In the genomic region with DNA sequence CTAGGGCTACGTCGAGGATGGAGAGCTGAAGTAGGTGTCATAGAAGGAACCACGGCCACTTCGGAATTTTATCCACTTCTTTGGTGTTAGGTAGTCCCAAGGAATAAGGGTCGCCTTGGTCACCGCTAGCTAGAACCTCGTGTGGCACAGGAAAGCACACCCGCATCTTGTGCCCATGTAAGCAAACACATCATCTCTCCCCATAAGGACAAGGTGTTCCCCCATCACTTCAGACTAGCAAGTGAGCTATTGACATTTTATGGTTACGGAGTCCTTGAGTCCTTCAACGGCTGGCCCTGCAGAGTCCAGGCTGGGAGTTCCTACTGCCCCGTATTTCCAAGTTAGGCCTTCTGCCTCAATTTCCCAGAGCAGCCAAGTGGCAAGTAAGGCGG, we compare ENCODE assay signal across 8 mouse cellular contexts. TPM values are rescaled to one million over a fixed set of nuclear protein-coding genes. Genes with fewer than 3 reads are reported as not detected.
DNase-seq lines count a peak whose midpoint lies in the region; ATAC-seq and TF ChIP-seq lines count a peak whose summit lies in the region.

No protein-coding gene starts in this region.

- peaks cover 13% of the 10 kb centered on the region; the same call in 1 of the 2 replicates for H3K36me3 ChIP-seq in lung, embryonic 14.5 days (ENCODE audit: insufficient read depth)
- H3K36me3 ChIP-seq in embryonic facial prominence, embryonic 14.5 days (ENCODE audit: control insufficient read depth, insufficient read depth, low read length), result no peaks in the 10 kb centered on the region
- H3K36me3 ChIP-seq in limb, embryonic 11.5 days (ENCODE audit: control insufficient read depth, insufficient read depth, low read length), result peaks cover 5% of the 10 kb centered on the region; the same call in 1 of the 2 replicates

- no peaks in the 10 kb centered on the region for H3K9me3 ChIP-seq in lung, embryonic 14.5 days (ENCODE audit: low read depth, low read length)
- no peaks in the 10 kb centered on the region for H3K9me3 ChIP-seq in embryonic facial prominence, embryonic 14.5 days (ENCODE audit: control insufficient read depth, low read length)
- H3K9me3 ChIP-seq in limb, embryonic 11.5 days (ENCODE audit: control insufficient read depth, low read length), result no peaks in the 10 kb centered on the region

- DNase-seq in lung, embryonic 14.5 days, result no peak
- DNase-seq in lung, postnatal 10 days, result no peak
- DNase-seq in embryonic facial prominence, embryonic 14.5 days (ENCODE audit: low spot score), result no peak
- DNase-seq in limb, embryonic 11.5 days (ENCODE audit: low spot score), result no peak
- no peak for DNase-seq in thymus, postnatal 36 days
- no peak for DNase-seq in kidney, postnatal 25 days
- no peak for DNase-seq in frontal cortex, postnatal 10 days (ENCODE audit: low spot score in 2 of 2)

- H3K27ac ChIP-seq in lung, embryonic 14.5 days (ENCODE audit: low read depth), result no peak overlapping the region
- H3K27ac ChIP-seq in embryonic facial prominence, embryonic 14.5 days (replicated peaks; ENCODE audit: low read depth, low read length), result no peak overlapping the region
- no peak overlapping the region for H3K27ac ChIP-seq in limb, embryonic 11.5 days (replicated peaks; ENCODE audit: low read depth, low read length)
- H3K27ac ChIP-seq in olfactory bulb, adult 2 months (ENCODE audit: insufficient read depth, low read depth, low read length), result peak overlapping the region; percentile 53; the same call in 1 of the 2 replicates

- peak overlapping the region; percentile 87 for H3K4me2 ChIP-seq in lung, embryonic 14.5 days
- peak overlapping the region; percentile 79 for H3K4me2 ChIP-seq in embryonic facial prominence, embryonic 14.5 days (ENCODE audit: low read depth, low read length)
- peak overlapping the region; percentile 85 for H3K4me2 ChIP-seq in limb, embryonic 11.5 days (ENCODE audit: low read depth, severe bottlenecking)

- no peak overlapping the region for H3K9ac ChIP-seq in lung, embryonic 14.5 days
- H3K9ac ChIP-seq in embryonic facial prominence, embryonic 14.5 days (ENCODE audit: low read depth, low read length), result peak overlapping the region; percentile 75; the same call in 1 of the 2 replicates
- no peak overlapping the region; the same call in 1 of the 2 replicates for H3K9ac ChIP-seq in limb, embryonic 11.5 days (ENCODE audit: low read length)

- ATAC-seq in lung, embryonic 14.5 days (ENCODE audit: insufficient read depth), result no peak
- ATAC-seq in embryonic facial prominence, embryonic 14.5 days (ENCODE audit: low read depth), result no peak; the same call in 1 of the 2 replicates
- no peak for ATAC-seq in limb, embryonic 11.5 days (ENCODE audit: insufficient number of reproducible peaks, low FRiP score, low TSS enrichment, low read depth)

- no peak for TF ChIP-seq CTCF in lung, embryonic 14.5 days (IDR thresholded peaks at IDR 0.05; ENCODE audit: low read depth)
- TF ChIP-seq CTCF in olfactory bulb, adult 2 months (IDR thresholded peaks at IDR 0.05; ENCODE audit: insufficient read depth, low read depth, low read length), result no peak

- H3K4me1 ChIP-seq in lung, embryonic 14.5 days (ENCODE audit: insufficient read depth), result 0 out of 2 replicates have a peak, but pooled peaks cover 6% of the 10 kb centered on the region
- H3K4me1 ChIP-seq in embryonic facial prominence, embryonic 14.5 days (ENCODE audit: control insufficient read depth, insufficient read depth, low read length), result peaks cover 4% of the 10 kb centered on the region
- H3K4me1 ChIP-seq in limb, embryonic 11.5 days (ENCODE audit: control insufficient read depth, insufficient read depth, low read length), result no peaks in the 10 kb centered on the region
- H3K4me1 ChIP-seq in olfactory bulb, adult 2 months (ENCODE audit: control insufficient read depth, insufficient read depth, low read length), result peaks cover 4% of the 10 kb centered on the region; the same call in 1 of the 2 replicates

- H3K4me3 ChIP-seq in lung, embryonic 14.5 days (ENCODE audit: low read depth, low read length), result peak overlapping the region; percentile 71
- H3K4me3 ChIP-seq in embryonic facial prominence, embryonic 14.5 days (ENCODE audit: low read depth, low read length), result peak overlapping the region; percentile 74
- peak overlapping the region; percentile 69; the same call in 1 of the 2 replicates for H3K4me3 ChIP-seq in limb, embryonic 11.5 days (ENCODE audit: low read depth, low read length)
- H3K4me3 ChIP-seq in olfactory bulb, adult 2 months (ENCODE audit: insufficient read depth, low read depth, low read length), result peak overlapping the region; percentile 63

- no peaks in the 10 kb centered on the region for H3K27me3 ChIP-seq in lung, embryonic 14.5 days (ENCODE audit: insufficient read depth, low read length)
- H3K27me3 ChIP-seq in embryonic facial prominence, embryonic 14.5 days (replicated peaks; ENCODE audit: control insufficient read depth, insufficient read depth, low read length), result no peaks in the 10 kb centered on the region
- no peaks in the 10 kb centered on the region for H3K27me3 ChIP-seq in limb, embryonic 11.5 days (ENCODE audit: control insufficient read depth, insufficient read depth, low read length)

- TF ChIP-seq POLR2A in olfactory bulb, adult 2 months (IDR thresholded peaks at IDR 0.05; ENCODE audit: insufficient read depth, low read depth, low read length), result no peak

- WGBS in lung, embryonic 14.5 days, result 48% methylated on average over 12 of the region's 12 CpGs
- WGBS in embryonic facial prominence, embryonic 14.5 days, result 57% methylated on average over 12 of the region's 12 CpGs
- WGBS in limb, embryonic 11.5 days, result 45% methylated on average over 12 of the region's 12 CpGs
- 76% methylated on average over 12 of the region's 12 CpGs for WGBS in olfactory bulb, adult 2 months

RNA-seq across cellular contexts. Expression of a gene that starts 0.6 kb away (rescaled TPM):
- 17.3 and 17.9 TPM in 2 replicates for polyA plus RNA-seq in lung, embryonic 14.5 days (2014; fragmentation: Nextera tagmentation; extraction: Ambion mirVana)
- polyA plus RNA-seq in embryonic facial prominence, embryonic 14.5 days (2014; fragmentation: Nextera tagmentation; extraction: Ambion mirVana), result 13.2 and 13.9 TPM in 2 replicates
- polyA plus RNA-seq in limb, embryonic 11.5 days (2014; fragmentation: Nextera tagmentation; extraction: Ambion mirVana), result 8.0 and 8.9 TPM in 2 replicates
- not detected in 2 replicates for polyA plus RNA-seq in olfactory bulb, adult 2 months (2012; ENCODE audit: insufficient read depth, insufficient read length, low replicate concordance, missing spikeins)

RNA-seq across cellular contexts. Expression of a gene that starts 3.8 kb away (rescaled TPM):
- polyA plus RNA-seq in lung, embryonic 14.5 days (2014; fragmentation: Nextera tagmentation; extraction: Ambion mirVana), result 0.22 and 0.28 TPM in 2 replicates
- polyA plus RNA-seq in embryonic facial prominence, embryonic 14.5 days (2014; fragmentation: Nextera tagmentation; extraction: Ambion mirVana), result 0.19 TPM in 1 of 2 replicates, not detected in the other
- 0.35 TPM in 1 of 2 replicates, not detected in the other for polyA plus RNA-seq in limb, embryonic 11.5 days (2014; fragmentation: Nextera tagmentation; extraction: Ambion mirVana)
- not detected in 2 replicates for polyA plus RNA-seq in olfactory bulb, adult 2 months (2012; ENCODE audit: insufficient read depth, insufficient read length, low replicate concordance, missing spikeins)

RNA-seq across cellular contexts. Expression of a gene that starts 48.6 kb away (rescaled TPM):
- not detected in 2 replicates for polyA plus RNA-seq in lung, embryonic 14.5 days (2014; fragmentation: Nextera tagmentation; extraction: Ambion mirVana)
- not detected in 2 replicates for polyA plus RNA-seq in embryonic facial prominence, embryonic 14.5 days (2014; fragmentation: Nextera tagmentation; extraction: Ambion mirVana)
- 0.09 TPM in 1 of 2 replicates, not detected in the other for polyA plus RNA-seq in limb, embryonic 11.5 days (2014; fragmentation: Nextera tagmentation; extraction: Ambion mirVana)
- not detected in 2 replicates for polyA plus RNA-seq in olfactory bulb, adult 2 months (2012; ENCODE audit: insufficient read depth, insufficient read length, low replicate concordance, missing spikeins)
